Mouse (Mus musculus): ENCODE data around the gene Hmgcll1.

- TF ChIP-seq EP300 (IDR thresholded peaks at IDR 0.05; ENCODE audit: insufficient read depth, low read depth, low read length) (no peak), CTCF (IDR thresholded peaks at IDR 0.05) (no peak)
These were observed 7.2 kb upstream of the Hmgcll1 start for GRCm38 (mm10) chr9:76007342-76007970.
